Mouse (Mus musculus) bone marrow, adult 2 months (tissue): ENCODE measurements around the gene Mib2.

Experiments
- CTCF ChIP-seq: fragments of 200-500 bp; IDR thresholded peaks from 2 replicates; pipeline ENCODE4 v1.5.1; 2011; ENCODE audit warnings: low read length, control low read depth; ENCODE audit not compliant: control insufficient read depth, insufficient read depth
- POLR2A ChIP-seq: fragments of 200-500 bp; IDR thresholded peaks from 2 replicates; pipeline ENCODE4 v1.6.1; 2011; ENCODE audit warnings: low read depth, mild to moderate bottlenecking, control low read depth, low read length, borderline replicate concordance; ENCODE audit not compliant: control insufficient read depth

GRCm38 (mm10) chr4:155658961-155659360 is 10.0 kb downstream of the Mib2 start:
- no peak for TF ChIP-seq POLR2A
- TF ChIP-seq CTCF, result no peak
